Mouse (Mus musculus) NIH3T3 (cell line): ENCODE data around the gene Gcfc2.

Experiments used
- DNase-seq: peaks from one replicate; pipeline ENCODE4 v3.0.0-alpha.2; 2012; ENCODE audit warnings: low read depth

Gcfc2 gene

DNA sequence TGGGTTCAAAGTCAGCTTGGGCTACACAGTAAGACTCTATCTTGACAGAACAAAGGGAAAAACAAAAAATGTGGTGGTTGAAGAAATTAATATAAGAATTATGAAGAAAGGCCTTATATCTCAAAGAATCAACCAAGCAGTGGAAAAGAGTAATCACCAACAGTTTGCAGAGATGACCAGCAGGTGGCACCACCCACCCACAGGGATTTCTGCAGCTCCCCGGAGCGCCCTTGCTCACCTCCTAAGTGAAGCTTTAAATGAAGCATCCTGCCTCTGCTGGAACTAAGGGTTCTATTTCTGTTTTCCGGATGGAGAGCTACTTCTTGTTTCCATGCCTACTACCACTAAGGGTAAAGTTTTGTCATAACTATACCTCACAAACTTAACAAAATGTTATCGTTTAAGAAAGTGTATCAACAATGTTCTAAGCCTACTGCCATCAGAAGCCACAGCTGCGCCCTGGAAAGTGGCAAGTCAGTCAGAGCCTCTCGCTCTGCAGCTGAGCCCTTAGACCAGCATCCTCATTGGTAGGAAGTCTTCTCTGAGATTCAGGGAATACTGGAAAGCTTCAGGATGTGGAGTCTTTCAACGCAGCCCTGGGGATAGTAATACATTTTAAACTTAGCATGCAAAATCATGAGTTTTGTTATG, 52.6 kb downstream of the Gcfc2 start:
- DNase-seq = peak; percentile 85

DNA sequence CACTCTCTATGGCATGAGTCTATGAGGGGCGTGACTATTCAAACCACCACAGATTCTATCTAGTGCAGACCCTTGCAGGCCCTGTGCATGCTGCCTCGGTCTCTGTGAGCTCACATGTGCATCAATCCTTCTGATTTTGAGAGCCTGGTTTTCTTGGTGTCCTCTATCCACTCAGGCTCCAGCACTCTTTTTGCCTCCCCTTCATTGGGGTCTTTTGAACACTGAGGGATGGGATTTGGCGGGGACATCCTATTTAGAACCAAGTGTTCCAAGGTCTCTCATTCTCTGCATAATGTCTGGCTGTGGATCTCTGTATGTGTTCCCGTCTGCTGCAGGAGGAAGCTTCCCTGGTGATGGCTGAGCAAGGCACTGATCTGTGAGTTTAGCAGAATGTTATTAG, 55.8 kb downstream of the Gcfc2 start:
- no peak for DNase-seq

DNA sequence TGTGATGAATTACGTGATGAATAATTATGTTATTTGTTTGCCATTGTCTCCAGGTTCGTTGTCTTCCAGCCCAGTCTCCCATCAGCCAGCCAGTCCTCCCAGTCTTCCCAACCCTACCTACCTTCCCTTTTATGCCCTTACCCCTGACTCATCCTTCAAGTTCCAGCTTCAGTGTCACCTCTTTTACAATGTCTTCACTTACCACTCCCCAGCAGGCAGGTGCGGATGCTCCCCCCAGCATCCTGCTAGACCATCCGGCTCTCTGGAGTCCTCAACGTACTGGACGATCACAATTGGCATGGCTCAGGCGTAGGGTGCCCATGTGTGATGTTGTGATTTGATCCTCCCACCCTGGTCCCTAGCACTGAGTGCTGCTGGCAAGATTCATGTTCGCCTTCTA, 62.7 kb downstream of the Gcfc2 start:
- DNase-seq = no peak

DNA sequence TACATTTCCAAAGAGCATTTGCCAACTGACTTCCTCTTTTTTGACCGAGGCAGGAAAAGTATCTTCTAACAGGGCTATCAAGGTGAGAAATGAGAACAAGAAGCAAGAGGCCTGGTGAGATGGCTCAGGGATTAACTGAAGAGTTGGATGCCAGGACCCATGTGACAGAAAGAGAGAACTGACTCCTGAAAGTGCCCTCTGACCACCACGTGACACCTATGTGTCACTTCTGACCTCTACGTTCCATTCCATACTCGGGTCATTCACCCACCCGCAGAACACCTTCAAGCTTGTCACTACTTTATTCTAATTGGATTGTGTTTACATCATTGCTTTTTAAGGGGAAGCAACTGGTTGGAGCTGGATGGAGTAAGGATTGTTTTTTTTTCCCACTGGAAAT, 63.1 kb downstream of the Gcfc2 start:
- no peak for DNase-seq

DNA sequence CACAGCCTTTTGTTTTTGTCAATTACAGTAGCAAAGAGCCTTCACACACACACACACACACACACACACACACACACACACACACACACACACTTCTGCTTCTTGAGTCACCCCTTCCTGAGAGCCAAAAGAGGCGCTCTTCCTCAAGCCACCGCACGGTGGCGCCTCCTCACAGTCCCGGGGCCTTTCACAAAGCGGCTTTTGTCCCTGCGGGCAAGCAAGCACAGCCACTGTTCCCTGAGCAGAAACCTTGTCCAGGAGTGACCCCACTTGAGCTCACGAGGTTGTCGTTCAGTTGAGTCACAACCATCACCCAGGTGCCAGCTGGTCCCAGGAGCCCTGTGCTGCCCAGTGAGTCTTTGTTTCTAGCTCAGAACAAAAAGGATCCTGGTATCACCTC, 63.5 kb downstream of the Gcfc2 start:
- peak; percentile 92 for DNase-seq

DNA sequence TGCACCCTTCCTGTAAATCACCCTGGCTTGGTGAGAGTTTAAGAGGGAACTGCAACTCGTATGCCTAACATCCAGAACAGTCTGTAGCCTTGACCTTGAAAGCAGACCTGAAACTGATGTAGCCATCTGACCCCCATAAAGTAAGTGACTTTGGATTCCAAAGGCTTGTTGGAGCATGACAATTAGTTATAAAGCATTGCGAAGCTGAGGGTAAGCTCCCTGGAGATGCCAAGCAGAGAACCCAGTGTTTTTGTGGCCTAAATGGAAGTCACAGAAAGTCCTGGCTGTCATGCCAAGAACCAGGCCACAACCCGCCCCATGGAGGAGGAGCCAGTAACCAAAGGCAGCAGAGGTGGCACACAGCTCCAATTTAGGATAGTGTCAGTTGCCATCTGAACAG, 64.1 kb downstream of the Gcfc2 start:
- DNase-seq = no peak

DNA sequence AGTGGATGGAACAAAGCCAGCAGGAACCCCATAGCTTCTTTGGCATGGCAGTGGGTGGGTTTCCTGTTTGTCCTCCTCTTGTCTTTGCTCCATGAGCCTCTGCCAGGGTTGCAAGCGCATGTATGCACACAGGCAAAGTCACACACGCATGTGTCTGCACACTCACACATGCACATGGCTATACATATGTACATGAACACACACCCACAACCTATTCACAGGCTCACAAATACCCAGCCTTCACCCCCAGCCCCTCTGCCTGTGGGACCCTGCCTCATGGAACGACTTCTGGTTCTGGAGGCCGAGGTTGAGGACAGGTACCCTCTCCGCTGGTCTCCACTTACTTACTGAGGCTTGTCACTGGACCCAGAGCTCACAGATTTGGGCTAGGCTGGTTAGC, 64.9 kb downstream of the Gcfc2 start:
- no peak for DNase-seq

DNA sequence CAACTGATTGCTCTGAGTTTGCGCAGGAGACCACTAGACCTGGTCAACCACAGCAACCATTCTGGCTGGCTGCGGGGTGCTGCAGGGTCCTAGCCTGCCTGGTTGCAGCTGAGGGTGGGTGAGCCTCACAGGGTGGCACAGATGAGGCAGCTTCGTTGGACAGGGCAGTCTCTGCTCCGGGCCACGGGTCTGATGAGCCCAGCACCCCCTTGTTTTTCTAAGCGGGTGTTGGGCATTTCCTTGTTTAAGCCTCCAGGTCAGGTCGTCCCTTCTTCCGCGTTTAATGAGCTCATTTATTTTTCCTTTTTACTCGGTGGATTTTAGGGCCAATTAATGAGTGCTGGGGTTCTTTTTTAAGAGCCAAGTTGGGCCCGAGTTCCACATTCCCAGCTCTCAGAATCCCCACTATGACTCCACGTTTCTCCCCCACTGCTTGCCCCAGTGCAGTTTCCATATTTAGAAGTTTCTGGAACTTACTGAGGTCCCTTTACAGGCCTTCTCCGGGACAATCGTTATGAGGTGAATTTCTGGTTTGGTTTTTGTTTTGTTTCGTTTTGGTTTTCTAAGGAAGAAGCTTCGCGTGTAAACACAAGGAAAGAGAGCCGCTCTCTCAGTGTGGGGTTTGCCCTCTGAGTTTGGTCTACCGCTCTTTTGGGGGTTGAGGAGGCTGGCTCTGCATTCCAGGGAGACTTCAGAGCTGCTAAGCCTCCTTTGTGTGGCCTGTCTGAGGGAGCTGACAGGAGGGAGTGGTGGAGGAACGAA, 66.8 kb downstream of the Gcfc2 start:
- DNase-seq = no peak
